Mouse (Mus musculus) lung, postnatal 10 days (tissue): ENCODE data around the gene Zfp945.
A peak's percentile ranks its signal among the peaks of the same experiment; 100 is the strongest.
"Not testable (repeated sequence)": the region's sequence is repeated elsewhere in the genome, so short reads cannot be mapped to it uniquely, and the experiment has no call there.

ENCODE experiments used
- DNase-seq: peaks from one replicate; pipeline ENCODE4 v3.0.0; 2021

Gene Zfp945

GRCm38 (mm10) chr17:22866845-22867481 is at the start of gene Zfp945:
TSS of gene Zfp945 (minus strand) at chr17:22867134.
- peak; percentile 87 for DNase-seq

- DNase-seq, result no peak
Measured at GRCm38 (mm10) chr17:22888302-22888701, 21.4 kb upstream of the Zfp945 start.

- no peak for DNase-seq
Measured at GRCm38 (mm10) chr17:22884059-22884698, 17.2 kb upstream of the Zfp945 start.

- no peak for DNase-seq
Measured at GRCm38 (mm10) chr17:22877427-22878307, 10.7 kb upstream of the Zfp945 start.

GRCm38 (mm10) chr17:22876316-22876715 is 9.4 kb upstream of the Zfp945 start:
- DNase-seq, result no peak

- not testable (repeated sequence) for DNase-seq
Measured at GRCm38 (mm10) chr17:22875549-22875948, 8.6 kb upstream of the Zfp945 start.

GRCm38 (mm10) chr17:22866421-22866844 is 501 bp downstream of the Zfp945 start:
- DNase-seq, result peak; percentile 3

GRCm38 (mm10) chr17:22821166-22821565 is 45.8 kb downstream of the Zfp945 start:
- DNase-seq, result no peak

- DNase-seq, result no peak
Measured at GRCm38 (mm10) chr17:22818199-22818595, 48.7 kb downstream of the Zfp945 start.

- DNase-seq, result peak; percentile 83
Measured at GRCm38 (mm10) chr17:22817471-22818198, 49.3 kb downstream of the Zfp945 start.

- DNase-seq, result peak; percentile 33
Measured at GRCm38 (mm10) chr17:22799707-22800106, 67.2 kb downstream of the Zfp945 start.
